Mouse (Mus musculus) neural tube, embryonic 14.5 days (tissue): ENCODE measurements at regions not wholly inside any gene's neighbourhood (a gene's known extent, or its start where the extent isn't known, plus 50 kb on each side); places are given as distances from the start of the nearest gene placed in this dataset.
A peak's percentile ranks its signal among the peaks of the same experiment; 100 is the strongest.

Experiments used
- ATAC-seq: fragments of 200-750 bp; cut with Nextera tagmentation; 2 replicates; pipeline ENCODE4 v1.8.0; 2017; ENCODE audit warnings: low read depth, mild to moderate bottlenecking, moderate TSS enrichment, moderate library complexity
- H3K27ac ChIP-seq: fragments of 300-500 bp; sonication (generic); 2 replicates; pipeline ENCODE4 v1.5.1; 2014; ENCODE audit warnings: low read depth, mild to moderate bottlenecking, control low read depth, low read length, moderate library complexity, mixed read lengths
- H3K27me3 ChIP-seq: fragments of 300-500 bp; sonication (generic); 2 replicates; pipeline ENCODE4 v1.6.1; 2014; ENCODE audit warnings: low read length; ENCODE audit not compliant: control insufficient read depth, insufficient read depth
- H3K36me3 ChIP-seq: fragments of 300-500 bp; sonication (generic); 2 replicates; pipeline ENCODE4 v1.6.1; 2014; ENCODE audit warnings: low read length, mixed read lengths; ENCODE audit not compliant: control insufficient read depth, insufficient read depth
- H3K4me1 ChIP-seq: fragments of 300-500 bp; sonication (generic); 2 replicates; pipeline ENCODE4 v1.6.1; 2014; ENCODE audit warnings: low read length; ENCODE audit not compliant: control insufficient read depth, insufficient read depth
- H3K4me2 ChIP-seq: fragments of 300-500 bp; sonication (generic); 2 replicates; pipeline ENCODE4 v1.6.1; 2014; ENCODE audit warnings: mild to moderate bottlenecking, low read depth, low read length, control low read depth
- H3K4me3 ChIP-seq: fragments of 300-500 bp; sonication (generic); 2 replicates; pipeline ENCODE4 v1.5.1; 2014; ENCODE audit warnings: low read depth, low read length, control low read depth, mixed read lengths
- H3K9ac ChIP-seq: fragments of 300-500 bp; sonication (generic); replicated peaks from 2 replicates; pipeline ENCODE4 v1.6.1; 2014; ENCODE audit warnings: low read depth, mild to moderate bottlenecking, control low read depth, low read length, mixed read lengths
- H3K9me3 ChIP-seq: fragments of 300-500 bp; sonication (generic); 2 replicates; pipeline ENCODE4 v1.6.1; 2016; ENCODE audit warnings: low read length; ENCODE audit not compliant: control insufficient read depth
- WGBS: fragments of 180-500 bp; shearing (Covaris S2); extraction: QIAGEN DNeasy Blood & Tissue Kit; methylation state at CpG from one replicate; pipeline ENCODE4 v1.1.7; 2014; 5-methylcytosine and 5-hydroxymethylcytosine counted together

- peak; percentile 66; the same call in 1 of the 2 replicates for ATAC-seq
- Histone ChIP-seq H3K4me2 (no peak overlapping the region), H3K27ac (0 out of 2 replicates have a peak overlapping the region, but pooled peaks have one; percentile 5), H3K4me1 (no peaks in the 10 kb centered on the region), H3K9me3 (no peaks in the 10 kb centered on the region), H3K9ac (no peak overlapping the region), H3K4me3 (no peak overlapping the region), H3K27me3 (no peaks in the 10 kb centered on the region), H3K36me3 (no peaks in the 10 kb centered on the region)
- 73% methylated on average over 9 of the region's 9 CpGs for WGBS
Observed at GRCm38 (mm10) chr3:56859841-56860240, 441.9 kb downstream of the Tm4sf1 start.

GRCm38 (mm10) chr3:56845462-56845770, 456.4 kb downstream of the Tm4sf1 start:
- ATAC-seq = no peak
- H3K27ac ChIP-seq = no peak overlapping the region
- no peaks in the 10 kb centered on the region for H3K4me1 ChIP-seq
- no peaks in the 10 kb centered on the region for H3K27me3 ChIP-seq
- no peak overlapping the region for H3K9ac ChIP-seq
- H3K36me3 ChIP-seq = no peaks in the 10 kb centered on the region
- H3K9me3 ChIP-seq = no peaks in the 10 kb centered on the region
- H3K4me3 ChIP-seq = no peak overlapping the region
- no peak overlapping the region for H3K4me2 ChIP-seq
- 62% methylated on average over 1 of the region's 1 CpGs for WGBS

GRCm38 (mm10) chr3:56844681-56845461, 456.9 kb downstream of the Tm4sf1 start:
- WGBS = 27% methylated on average over 6 of the region's 6 CpGs
- peak; percentile 93 for ATAC-seq
- H3K36me3 ChIP-seq = no peaks in the 10 kb centered on the region
- peak overlapping the region; percentile 41; the same call in 1 of the 2 replicates for H3K27ac ChIP-seq
- no peak overlapping the region for H3K9ac ChIP-seq
- no peaks in the 10 kb centered on the region for H3K9me3 ChIP-seq
- no peak overlapping the region for H3K4me3 ChIP-seq
- no peaks in the 10 kb centered on the region for H3K27me3 ChIP-seq
- H3K4me2 ChIP-seq = peak overlapping the region; percentile 21; the same call in 1 of the 2 replicates
- H3K4me1 ChIP-seq = no peaks in the 10 kb centered on the region

- 90% methylated on average over 3 of the region's 3 CpGs for WGBS
- Histone ChIP-seq H3K27ac (no peak overlapping the region), H3K4me3 (no peak overlapping the region), H3K4me1 (no peaks in the 10 kb centered on the region), H3K9me3 (no peaks in the 10 kb centered on the region), H3K4me2 (no peak overlapping the region), H3K27me3 (no peaks in the 10 kb centered on the region), H3K36me3 (no peaks in the 10 kb centered on the region), H3K9ac (no peak overlapping the region)
- no peak for ATAC-seq
Observed at GRCm38 (mm10) chr3:56837176-56837575, 464.6 kb downstream of the Tm4sf1 start.

- Histone ChIP-seq H3K4me1 (no peaks in the 10 kb centered on the region), H3K27ac (no peak overlapping the region), H3K4me3 (no peak overlapping the region), H3K4me2 (no peak overlapping the region), H3K9me3 (no peaks in the 10 kb centered on the region), H3K27me3 (no peaks in the 10 kb centered on the region), H3K36me3 (no peaks in the 10 kb centered on the region), H3K9ac (no peak overlapping the region)
- ATAC-seq = no peak
- WGBS = 68% methylated on average over 4 of the region's 4 CpGs
Observed at GRCm38 (mm10) chr3:56830315-56831097, 471.3 kb downstream of the Tm4sf1 start.

- H3K27me3 ChIP-seq = no peaks in the 10 kb centered on the region
- no peaks in the 10 kb centered on the region for H3K9me3 ChIP-seq
- WGBS = 73% methylated on average over 4 of the region's 4 CpGs
- H3K27ac ChIP-seq = no peak overlapping the region
- H3K9ac ChIP-seq = no peak overlapping the region
- ATAC-seq = no peak
- no peak overlapping the region for H3K4me2 ChIP-seq
- no peak overlapping the region for H3K4me3 ChIP-seq
- H3K36me3 ChIP-seq = no peaks in the 10 kb centered on the region
- no peaks in the 10 kb centered on the region for H3K4me1 ChIP-seq
Observed at GRCm38 (mm10) chr3:56824157-56824556, 477.6 kb downstream of the Tm4sf1 start.

GRCm38 (mm10) chr3:56810548-56811071, 491.2 kb downstream of the Tm4sf1 start:
- Histone ChIP-seq H3K9me3 (no peaks in the 10 kb centered on the region), H3K4me3 (no peak overlapping the region), H3K36me3 (no peaks in the 10 kb centered on the region), H3K9ac (no peak overlapping the region), H3K4me1 (no peaks in the 10 kb centered on the region), H3K4me2 (no peak overlapping the region), H3K27me3 (no peaks in the 10 kb centered on the region), H3K27ac (no peak overlapping the region)
- ATAC-seq = peak; percentile 79; the same call in 1 of the 2 replicates
- WGBS = 55% methylated on average over 1 of the region's 1 CpGs

- ATAC-seq = no peak
- H3K27ac ChIP-seq = no peak overlapping the region
- H3K4me1 ChIP-seq = no peaks in the 10 kb centered on the region
- H3K27me3 ChIP-seq = no peaks in the 10 kb centered on the region
- no peak overlapping the region for H3K9ac ChIP-seq
- WGBS = 92% methylated on average over 1 of the region's 1 CpGs
- H3K4me2 ChIP-seq = no peak overlapping the region
- no peaks in the 10 kb centered on the region for H3K9me3 ChIP-seq
- no peak overlapping the region for H3K4me3 ChIP-seq
- H3K36me3 ChIP-seq = no peaks in the 10 kb centered on the region
Observed at GRCm38 (mm10) chr3:56793054-56793453, 508.7 kb downstream of the Tm4sf1 start.

GRCm38 (mm10) chr3:56789155-56789554, 512.6 kb downstream of the Tm4sf1 start:
- H3K9ac ChIP-seq = no peak overlapping the region
- H3K27ac ChIP-seq = no peak overlapping the region
- no peak overlapping the region for H3K4me2 ChIP-seq
- whole genome bisulfite sequencing = 50% methylated on average over 3 of the region's 3 CpGs
- H3K4me1 ChIP-seq = no peaks in the 10 kb centered on the region
- H3K9me3 ChIP-seq = no peaks in the 10 kb centered on the region
- no peak for ATAC-seq
- H3K27me3 ChIP-seq = no peaks in the 10 kb centered on the region
- no peaks in the 10 kb centered on the region for H3K36me3 ChIP-seq
- no peak overlapping the region for H3K4me3 ChIP-seq
